17 mouse cellular contexts compared by ENCODE assay signal in genomic region chr9:99416809-99417208, GRCm38 (mm10). TPM values are rescaled to one million over a fixed set of nuclear protein-coding genes. Genes with fewer than 3 reads are reported as not detected.
DNase-seq lines count a peak whose midpoint lies in the region; ATAC-seq lines count a peak whose summit lies in the region.
"Had no signal": no experiment of that assay in that cellular context is flagged by ENCODE, and none has a peak within 500 bp of the region (broad histone marks: within the 10 kb centered on the region; RNA-seq: fewer than 3 reads in every experiment).

No protein-coding gene starts in this region.

- H3K36me3 ChIP-seq in forebrain, embryonic 14.5 days (ENCODE audit: control insufficient read depth, insufficient read depth, low read length): no peaks in the 10 kb centered on the region
- no peaks in the 10 kb centered on the region for H3K36me3 ChIP-seq in forebrain, embryonic 11.5 days (ENCODE audit: control insufficient read depth, insufficient read depth, low read length)
- H3K36me3 ChIP-seq in midbrain, embryonic 10.5 days: no peaks in the 10 kb centered on the region
- H3K36me3 ChIP-seq in midbrain, embryonic 11.5 days (ENCODE audit: control insufficient read depth, insufficient read depth, low read length): no peaks in the 10 kb centered on the region
- H3K36me3 ChIP-seq in midbrain, embryonic 13.5 days: no peaks in the 10 kb centered on the region
- H3K36me3 ChIP-seq: embryonic facial prominence, embryonic 15.5 days; limb, embryonic 13.5 days had no signal

- peak overlapping the region; percentile 48; the same call in 1 of the 2 replicates for H3K27ac ChIP-seq in forebrain, embryonic 14.5 days (ENCODE audit: low read depth, low read length)
- no peak overlapping the region for H3K27ac ChIP-seq in forebrain, embryonic 11.5 days (ENCODE audit: low read depth, low read length)
- H3K27ac ChIP-seq in midbrain, embryonic 10.5 days (replicated peaks): 0 out of 2 replicates have a peak overlapping the region, but pooled peaks have one; percentile 6
- no peak overlapping the region for H3K27ac ChIP-seq in midbrain, embryonic 11.5 days (ENCODE audit: low read depth, low read length)
- peak overlapping the region; percentile 44; the same call in 1 of the 2 replicates for H3K27ac ChIP-seq in midbrain, embryonic 13.5 days
- H3K27ac ChIP-seq: kidney, postnatal 0 days had no signal

- H3K4me3 ChIP-seq in forebrain, embryonic 14.5 days (ENCODE audit: low read depth, low read length): no peak overlapping the region
- H3K4me3 ChIP-seq in forebrain, embryonic 11.5 days (ENCODE audit: low read depth, low read length): no peak overlapping the region
- no peak overlapping the region for H3K4me3 ChIP-seq in midbrain, embryonic 10.5 days
- H3K4me3 ChIP-seq in midbrain, embryonic 11.5 days (ENCODE audit: low read depth, low read length): no peak overlapping the region
- no peak overlapping the region for H3K4me3 ChIP-seq in midbrain, embryonic 13.5 days (replicated peaks)
- H3K4me3 ChIP-seq: embryonic facial prominence, embryonic 15.5 days; limb, embryonic 13.5 days had no signal

- no peak overlapping the region for H3K4me2 ChIP-seq in forebrain, embryonic 14.5 days (ENCODE audit: low read length)
- H3K4me2 ChIP-seq in forebrain, embryonic 11.5 days (ENCODE audit: low read depth, low read length, severe bottlenecking): no peak overlapping the region
- H3K4me2 ChIP-seq in midbrain, embryonic 11.5 days: no peak overlapping the region
- no peak overlapping the region for H3K4me2 ChIP-seq in midbrain, embryonic 13.5 days (replicated peaks)
- H3K4me2 ChIP-seq: embryonic facial prominence, embryonic 15.5 days; limb, embryonic 13.5 days had no signal

- no peaks in the 10 kb centered on the region for H3K27me3 ChIP-seq in forebrain, embryonic 14.5 days (replicated peaks; ENCODE audit: control insufficient read depth, insufficient read depth, low read length)
- no peaks in the 10 kb centered on the region for H3K27me3 ChIP-seq in forebrain, embryonic 11.5 days (ENCODE audit: control insufficient read depth, insufficient read depth, low read length)
- H3K27me3 ChIP-seq in midbrain, embryonic 10.5 days (ENCODE audit: low read depth, poor library complexity, severe bottlenecking): no peaks in the 10 kb centered on the region
- no peaks in the 10 kb centered on the region for H3K27me3 ChIP-seq in midbrain, embryonic 11.5 days (ENCODE audit: control insufficient read depth, insufficient read depth, low read length)
- H3K27me3 ChIP-seq in midbrain, embryonic 13.5 days: no peaks in the 10 kb centered on the region
- H3K27me3 ChIP-seq: embryonic facial prominence, embryonic 15.5 days; limb, embryonic 13.5 days had no signal

- no peaks in the 10 kb centered on the region for H3K9me3 ChIP-seq in forebrain, embryonic 14.5 days (replicated peaks; ENCODE audit: control insufficient read depth, low read length)
- no peaks in the 10 kb centered on the region for H3K9me3 ChIP-seq in forebrain, embryonic 11.5 days (ENCODE audit: control insufficient read depth, low read length)
- H3K9me3 ChIP-seq in midbrain, embryonic 10.5 days (replicated peaks): no peaks in the 10 kb centered on the region
- H3K9me3 ChIP-seq in midbrain, embryonic 11.5 days (ENCODE audit: control insufficient read depth, low read length): no peaks in the 10 kb centered on the region
- H3K9me3 ChIP-seq in midbrain, embryonic 13.5 days: no peaks in the 10 kb centered on the region
- H3K9me3 ChIP-seq: embryonic facial prominence, embryonic 15.5 days; limb, embryonic 13.5 days had no signal

- no peak overlapping the region for H3K9ac ChIP-seq in forebrain, embryonic 14.5 days (ENCODE audit: low read length)
- no peak overlapping the region for H3K9ac ChIP-seq in forebrain, embryonic 11.5 days (ENCODE audit: low read length)
- H3K9ac ChIP-seq in midbrain, embryonic 11.5 days (ENCODE audit: low read length): no peak overlapping the region
- no peak overlapping the region for H3K9ac ChIP-seq in midbrain, embryonic 13.5 days (replicated peaks)
- H3K9ac ChIP-seq: embryonic facial prominence, embryonic 15.5 days; limb, embryonic 13.5 days had no signal

- peaks cover 24% of the 10 kb centered on the region for H3K4me1 ChIP-seq in forebrain, embryonic 14.5 days (ENCODE audit: control insufficient read depth, insufficient read depth, low read length)
- no peaks in the 10 kb centered on the region for H3K4me1 ChIP-seq in forebrain, embryonic 11.5 days (replicated peaks; ENCODE audit: control insufficient read depth, insufficient read depth, low read length)
- H3K4me1 ChIP-seq in midbrain, embryonic 10.5 days: peaks cover 28% of the 10 kb centered on the region
- H3K4me1 ChIP-seq in midbrain, embryonic 11.5 days (ENCODE audit: control insufficient read depth, insufficient read depth, low read length): 0 out of 2 replicates have a peak, but pooled peaks cover 8% of the 10 kb centered on the region
- H3K4me1 ChIP-seq in midbrain, embryonic 13.5 days (replicated peaks): peaks cover 51% of the 10 kb centered on the region

- intact Hi-C loops in left cerebral cortex, postnatal 10 days (cut with DNase I): no loop called here

- no peak for ATAC-seq in forebrain, embryonic 14.5 days
- no peak for ATAC-seq in forebrain, embryonic 11.5 days (replicated peaks; ENCODE audit: low FRiP score)
- ATAC-seq in midbrain, embryonic 11.5 days (ENCODE audit: low FRiP score): no peak
- ATAC-seq in midbrain, embryonic 13.5 days: no peak
- no peak for ATAC-seq in CD4-positive, CD25-positive, alpha-beta regulatory T cell, adult 4 months

- WGBS in forebrain, embryonic 14.5 days: 87% methylated on average over 3 of the region's 3 CpGs
- WGBS in forebrain, embryonic 11.5 days: 84% methylated on average over 3 of the region's 3 CpGs
- 91% methylated on average over 3 of the region's 3 CpGs for WGBS in midbrain, embryonic 10.5 days
- 88% methylated on average over 3 of the region's 3 CpGs for WGBS in midbrain, embryonic 11.5 days
- WGBS in midbrain, embryonic 13.5 days: 92% methylated on average over 3 of the region's 3 CpGs

- no peak for DNase-seq in forebrain, embryonic 14.5 days (ENCODE audit: low spot score)
- DNase-seq in forebrain, embryonic 11.5 days (ENCODE audit: low spot score): no peak
- no peak for DNase-seq in midbrain, embryonic 10.5 days (ENCODE audit: low spot score)
- no peak for DNase-seq in midbrain, embryonic 11.5 days (ENCODE audit: low spot score, missing footprints)
- no peak for DNase-seq in left cerebral cortex, postnatal 10 days (ENCODE audit: extremely low spot score in 1 of 2, low spot score in 2 of 2)
- no peak for DNase-seq in frontal cortex, postnatal 36 days (ENCODE audit: low spot score in 2 of 2)
- DNase-seq: cerebellum, adult 9-10 months; heart, postnatal 4 days; thymus, adult 2 months had no signal

RNA-seq across cellular contexts. Expression of gene Mras, which starts 20.4 kb away (rescaled TPM):
- 51.8 and 56.8 TPM in 2 replicates for polyA plus RNA-seq in forebrain, embryonic 14.5 days (2014; fragmentation: Nextera tagmentation; extraction: Ambion mirVana)
- 15.5 and 16.8 TPM in 2 replicates for polyA plus RNA-seq in forebrain, embryonic 11.5 days (2014; fragmentation: Nextera tagmentation; extraction: Ambion mirVana)
- 8.0 and 11.7 TPM in 2 replicates for polyA plus RNA-seq in midbrain, embryonic 10.5 days (2016; fragmentation: Nextera tagmentation; extraction: Ambion mirVana)
- polyA plus RNA-seq in midbrain, embryonic 11.5 days (2014; fragmentation: Nextera tagmentation; extraction: Ambion mirVana): 12.1 and 15.0 TPM in 2 replicates
- polyA plus RNA-seq in midbrain, embryonic 13.5 days (2015; fragmentation: Nextera tagmentation; extraction: Ambion mirVana): 43.8 and 46.0 TPM in 2 replicates
- not detected for polyA plus RNA-seq in CD4-positive, CD25-positive, alpha-beta regulatory T cell, adult 4 months (2017; shearing (Covaris generic))
- 10 to 100 TPM; 81.7 to 99.5 TPM for total RNA-seq in left cerebral cortex, postnatal 10 days (2021)
- total RNA-seq: monocyte, adult 5-6 weeks had no signal

RNA-seq across cellular contexts. Expression of gene Nme9, which starts 34.5 kb away (rescaled TPM):
- polyA plus RNA-seq in forebrain, embryonic 14.5 days (2014; fragmentation: Nextera tagmentation; extraction: Ambion mirVana): 0.54 and 1.5 TPM in 2 replicates
- polyA plus RNA-seq in forebrain, embryonic 11.5 days (2014; fragmentation: Nextera tagmentation; extraction: Ambion mirVana): not detected in 2 replicates
- not detected in 2 replicates for polyA plus RNA-seq in midbrain, embryonic 10.5 days (2016; fragmentation: Nextera tagmentation; extraction: Ambion mirVana)
- not detected in 2 replicates for polyA plus RNA-seq in midbrain, embryonic 11.5 days (2014; fragmentation: Nextera tagmentation; extraction: Ambion mirVana)
- 0.55 TPM in 1 of 2 replicates, not detected in the other for polyA plus RNA-seq in midbrain, embryonic 13.5 days (2015; fragmentation: Nextera tagmentation; extraction: Ambion mirVana)
- polyA plus RNA-seq in CD4-positive, CD25-positive, alpha-beta regulatory T cell, adult 4 months (2017; shearing (Covaris generic)): not detected
- not detected for total RNA-seq in left cerebral cortex, postnatal 10 days (2021)
- total RNA-seq: heart, adult 8-10 months; heart, postnatal 4 days; monocyte, adult 5-6 weeks had no signal
- polyA plus RNA-seq: frontal cortex, adult 2 months; limb, embryonic 13.5 days had no signal

RNA-seq across cellular contexts. Expression of gene Esyt3, which starts 58.5 kb away (rescaled TPM):
- polyA plus RNA-seq in forebrain, embryonic 14.5 days (2014; fragmentation: Nextera tagmentation; extraction: Ambion mirVana): 0.52 and 0.58 TPM in 2 replicates
- 0.35 TPM in 2 replicates for polyA plus RNA-seq in forebrain, embryonic 11.5 days (2014; fragmentation: Nextera tagmentation; extraction: Ambion mirVana)
- polyA plus RNA-seq in midbrain, embryonic 10.5 days (2016; fragmentation: Nextera tagmentation; extraction: Ambion mirVana): 0.10 and 0.27 TPM in 2 replicates
- polyA plus RNA-seq in midbrain, embryonic 11.5 days (2014; fragmentation: Nextera tagmentation; extraction: Ambion mirVana): 0.12 and 0.34 TPM in 2 replicates
- polyA plus RNA-seq in midbrain, embryonic 13.5 days (2015; fragmentation: Nextera tagmentation; extraction: Ambion mirVana): 0.30 and 0.46 TPM in 2 replicates
- polyA plus RNA-seq in CD4-positive, CD25-positive, alpha-beta regulatory T cell, adult 4 months (2017; shearing (Covaris generic)): not detected
- total RNA-seq in left cerebral cortex, postnatal 10 days (2021): 1 to 10 TPM; 1.6 TPM
- total RNA-seq: monocyte, adult 5-6 weeks had no signal

Comparison
In these comparisons a context has a peak if more than half of its experiments do, and no peak if none do; other contexts are left out.
1. H3K27ac ChIP-seq: peak in forebrain, embryonic 14.5 days (single experiment), midbrain, embryonic 10.5 days (single experiment) and midbrain, embryonic 13.5 days (single experiment); none in forebrain, embryonic 11.5 days (single experiment) and midbrain, embryonic 11.5 days (single experiment).